Mouse (Mus musculus) left cerebral cortex, postnatal 25 days (tissue): ENCODE measurements at regions not wholly inside any gene's neighbourhood (a gene's known extent, or its start where the extent isn't known, plus 50 kb on each side); places are given as distances from the start of the nearest gene placed in this dataset.

Source experiments
- DNase-seq, 2 experiments: peaks; one replicate each; pipeline ENCODE4 v3.0.0; 2022; ENCODE audit warnings: low spot score in 2 of 2, mixed read lengths in 1 of 2
- intact Hi-C: fragments of 180-260 bp; cut with DNase I; formaldehyde crosslinking; loops from one replicate; pipeline ENCODE4 v1.15.1; 2025

- intact Hi-C loops: no loop called here
- DNase-seq: no peak
Measured at GRCm38 (mm10) chr3:52625125-52625524, 357.0 kb downstream of the Foxo1 start.

- intact Hi-C loops: no loop called here
- DNase-seq: no peak
Measured at GRCm38 (mm10) chr3:52622530-52622929, 354.4 kb downstream of the Foxo1 start.

GRCm38 (mm10) chr3:52621936-52622335, 353.8 kb downstream of the Foxo1 start:
- DNase-seq: no peak
- intact Hi-C loops: no loop called here

- intact Hi-C loops: no loop called here
Measured at GRCm38 (mm10) chr3:52618925-52619224, 350.7 kb downstream of the Foxo1 start.

GRCm38 (mm10) chr3:52618212-52618924, 350.2 kb downstream of the Foxo1 start:
- no peak for DNase-seq
- intact Hi-C loops: no loop called here

More at GRCm38 (mm10) chr3:52618925-52619224, 350.7 kb downstream of the Foxo1 start:
- no peak for DNase-seq

GRCm38 (mm10) chr3:52617413-52618149, 349.4 kb downstream of the Foxo1 start:
- intact Hi-C loops: no loop called here

GRCm38 (mm10) chr3:52611881-52612280, 343.7 kb downstream of the Foxo1 start:
- DNase-seq: peak; percentile 5 to 63

More at GRCm38 (mm10) chr3:52617413-52618149, 349.4 kb downstream of the Foxo1 start:
- no peak for DNase-seq

GRCm38 (mm10) chr3:52610466-52610865, 342.3 kb downstream of the Foxo1 start:
- intact Hi-C loops: no loop called here
- DNase-seq: no peak

More at GRCm38 (mm10) chr3:52611881-52612280, 343.7 kb downstream of the Foxo1 start:
- intact Hi-C loops: no loop called here

GRCm38 (mm10) chr3:52608086-52608426, 339.9 kb downstream of the Foxo1 start:
- intact Hi-C loops: loop anchor here (10.0 kb wide), 1 partner anchor 343 kb away; the partner anchor contains the start of gene Foxo1
- DNase-seq: no peak

- peak in 1 of 2 experiments; percentile 14 for DNase-seq
- intact Hi-C loops: loop anchor here (10.0 kb wide), 1 partner anchor 343 kb away; the partner anchor contains the start of gene Foxo1
Measured at GRCm38 (mm10) chr3:52607379-52608085, 339.4 kb downstream of the Foxo1 start.

GRCm38 (mm10) chr3:52605261-52605771, 337.2 kb downstream of the Foxo1 start:
- DNase-seq: no peak
- intact Hi-C loops: loop anchor here (10.0 kb wide), 1 partner anchor 341 kb away; the partner anchor contains the start of gene Foxo1

- no peak for DNase-seq
- intact Hi-C loops: loop anchor here (10.0 kb wide), 1 partner anchor 338 kb away; the partner anchor contains the start of gene Foxo1
Measured at GRCm38 (mm10) chr3:52603244-52603704, 335.1 kb downstream of the Foxo1 start.

- intact Hi-C loops: loop anchor here (1.0 to 10.0 kb wide), 2 partner anchors 42 to 336 kb away; partner anchors contain the start of gene Foxo1
Measured at GRCm38 (mm10) chr3:52601011-52601745, 333.0 kb downstream of the Foxo1 start.

GRCm38 (mm10) chr3:52600581-52600980, 332.4 kb downstream of the Foxo1 start:
- DNase-seq: no peak
- intact Hi-C loops: loop anchor here (10.0 kb wide), 1 partner anchor 336 kb away; the partner anchor contains the start of gene Foxo1

More at GRCm38 (mm10) chr3:52601011-52601745, 333.0 kb downstream of the Foxo1 start:
- DNase-seq: peak; percentile 45 to 63

- no peak for DNase-seq
- intact Hi-C loops: loop anchor here (10.0 kb wide), 1 partner anchor 335 kb away; the partner anchor contains the start of gene Foxo1
Measured at GRCm38 (mm10) chr3:52600146-52600545, 332.0 kb downstream of the Foxo1 start.

- intact Hi-C loops: no loop called here
- DNase-seq: no peak
Measured at GRCm38 (mm10) chr3:52586418-52586817, 318.3 kb downstream of the Foxo1 start.

- intact Hi-C loops: loop anchor here (2.0 to 5.0 kb wide), 2 partner anchors 69 to 107 kb away; no protein-coding TSS in a partner anchor
Measured at GRCm38 (mm10) chr3:52579917-52580316, 311.8 kb downstream of the Foxo1 start.

GRCm38 (mm10) chr3:52579096-52579495, 311.0 kb downstream of the Foxo1 start:
- intact Hi-C loops: loop anchor here (2.0 to 5.0 kb wide), 2 partner anchors 68 to 108 kb away; no protein-coding TSS in a partner anchor
- DNase-seq: peak in 1 of 2 experiments; percentile 66

More at GRCm38 (mm10) chr3:52579917-52580316, 311.8 kb downstream of the Foxo1 start:
- DNase-seq: no peak
